Mouse (Mus musculus) lung, adult 2 months (tissue): Measurements from ENCODE around the gene Eif4g1.

Experiments
- CTCF ChIP-seq: fragments of 200-500 bp; IDR thresholded peaks from 2 replicates; pipeline ENCODE4 v1.5.1; 2011; ENCODE audit warnings: mild to moderate bottlenecking, low read length, control low read depth; ENCODE audit not compliant: insufficient read depth
- POLR2A ChIP-seq: fragments of 200-500 bp; IDR thresholded peaks from 2 replicates; pipeline ENCODE4 v1.6.1; 2011; ENCODE audit warnings: low read depth, mild to moderate bottlenecking, control low read depth, low read length, borderline replicate concordance; ENCODE audit errors: extremely low read depth

- TF ChIP-seq CTCF (no peak), POLR2A (no peak)
Measured at GRCm38 (mm10) chr16:20621991-20622685, 46.0 kb upstream of the Eif4g1 start.
